Mouse (Mus musculus): ENCODE results near the gene Cdc26.

DNA sequence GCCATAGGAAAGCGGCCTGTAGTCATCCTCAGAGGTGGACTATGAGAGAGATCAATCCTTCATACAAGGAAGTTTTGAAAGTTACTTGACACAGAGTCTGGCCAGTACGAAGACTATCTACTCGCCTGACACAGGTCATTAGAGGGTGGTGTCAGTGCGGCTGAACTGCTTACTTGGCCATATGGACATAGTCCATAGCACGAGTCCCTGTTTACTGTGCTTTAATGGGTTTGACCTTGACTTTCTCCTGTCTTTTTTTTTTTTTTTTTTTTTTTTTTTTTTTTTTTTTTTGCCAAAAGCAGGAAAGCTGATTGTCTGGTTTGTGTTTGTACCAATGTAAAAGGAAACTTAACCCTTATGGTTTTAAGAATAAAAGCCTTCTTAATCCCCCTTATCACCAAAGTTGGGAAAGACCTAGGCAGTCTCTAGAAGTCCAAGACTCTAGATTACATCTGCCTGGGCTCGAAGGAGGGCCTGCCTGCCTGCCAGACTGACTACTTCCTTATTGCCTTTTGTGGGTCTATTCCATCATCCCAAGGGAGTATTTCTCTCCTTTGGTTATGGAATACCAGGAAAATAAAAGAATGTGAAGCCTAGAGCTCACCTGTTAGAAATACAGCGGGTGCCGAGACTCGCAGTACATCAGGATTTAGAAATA lies 28.6 kb downstream of the Cdc26 start:
- no peak for TF ChIP-seq CTCF (IDR thresholded peaks at IDR 0.05; ENCODE audit: borderline replicate concordance, control insufficient read depth, extremely low read depth, insufficient read depth, low read length, poor library complexity)
- no peak for TF ChIP-seq POLR2A (IDR thresholded peaks at IDR 0.05; ENCODE audit: control insufficient read depth, extremely low read depth, insufficient read depth, low read length, poor library complexity)

Data from thymus, adult 2 months (tissue).